Mouse (Mus musculus) heart, embryonic 15.5 days (tissue): ENCODE data around the gene Slc35f2. TPM values are rescaled to one million over a fixed set of nuclear protein-coding genes. Genes with fewer than 3 reads are reported as not detected.

Experiments
- ATAC-seq: fragments of 200-750 bp; cut with Nextera tagmentation; replicated peaks from 2 replicates; pipeline ENCODE4 v1.8.0; 2017; ENCODE audit warnings: low read depth, moderate TSS enrichment; ENCODE audit not compliant: insufficient number of reproducible peaks, insufficient read depth, low FRiP score
- H3K27ac ChIP-seq: fragments of 300-500 bp; sonication (generic); 2 replicates; pipeline ENCODE4 v1.5.1; 2015; ENCODE audit warnings: mild to moderate bottlenecking, inconsistent platforms
- H3K27me3 ChIP-seq: fragments of 300-500 bp; sonication (generic); 2 replicates; pipeline ENCODE4 v1.6.1; 2015; ENCODE audit warnings: inconsistent platforms
- H3K36me3 ChIP-seq: fragments of 300-500 bp; sonication (generic); 2 replicates; pipeline ENCODE4 v1.6.1; 2015; ENCODE audit warnings: mild to moderate bottlenecking, inconsistent platforms
- H3K4me1 ChIP-seq: fragments of 300-500 bp; sonication (generic); replicated peaks from 2 replicates; pipeline ENCODE4 v1.6.1; 2015; ENCODE audit warnings: inconsistent platforms
- H3K4me2 ChIP-seq: fragments of 300-500 bp; sonication (generic); 2 replicates; pipeline ENCODE4 v1.6.1; 2015; ENCODE audit warnings: inconsistent platforms, mild to moderate bottlenecking, moderate library complexity
- H3K4me3 ChIP-seq: fragments of 300-500 bp; sonication (generic); 2 replicates; pipeline ENCODE4 v1.5.1; 2015; ENCODE audit warnings: mild to moderate bottlenecking, inconsistent platforms
- H3K9ac ChIP-seq: fragments of 300-500 bp; sonication (generic); 2 replicates; pipeline ENCODE4 v1.6.1; 2015; ENCODE audit warnings: mild to moderate bottlenecking, inconsistent platforms
- H3K9me3 ChIP-seq: fragments of 300-500 bp; sonication (generic); replicated peaks from 2 replicates; pipeline ENCODE4 v1.6.1; 2016; ENCODE audit warnings: inconsistent platforms
- WGBS: fragments of 180-500 bp; shearing (Covaris S2); methylation state at CpG from one replicate; pipeline ENCODE4 v1.1.7; 2015; ENCODE audit warnings: mixed read lengths; 5-methylcytosine and 5-hydroxymethylcytosine counted together
- polyA plus RNA-seq: library from polyadenylated mRNA; unstranded; fragments of >200 nt; fragmentation: Nextera tagmentation; extraction: Ambion mirVana; gene quantifications from 2 replicates; pipeline ENCODE4 v1.2.1, GENCODE M21; 2015

Gene Slc35f2
- 0.39 and 1.2 TPM in 2 replicates for polyA plus RNA-seq

- Histone ChIP-seq H3K27me3 (peaks cover 46% of the 10 kb centered on the region), H3K4me3 (peak within 1 kb of the TSS; percentile 63), H3K4me1 (peaks cover 7% of the 10 kb centered on the region), H3K9me3 (no peaks in the 10 kb centered on the region; the same call in 1 of the 2 replicates), H3K9ac (peak within 1 kb of the TSS; percentile 51; the same call in 1 of the 2 replicates), H3K4me2 (peak within 1 kb of the TSS; percentile 99), H3K27ac (no peak within 1 kb of the TSS), H3K36me3 (no peaks in the 10 kb centered on the region)
- ATAC-seq = no peak
- WGBS = 1% methylated on average over 50 of the region's 50 CpGs
These were observed at the start of gene Slc35f2 for GRCm38 (mm10) chr9:53771344-53772021. Gene Slc35f2, plus strand, starts transcription at chr9:53771538.

- Histone ChIP-seq H3K4me2 (no peak overlapping the region), H3K4me1 (no peaks in the 10 kb centered on the region), H3K9me3 (no peaks in the 10 kb centered on the region), H3K9ac (no peak overlapping the region), H3K27me3 (no peaks in the 10 kb centered on the region), H3K27ac (no peak overlapping the region), H3K36me3 (no peaks in the 10 kb centered on the region), H3K4me3 (no peak overlapping the region)
- 32% methylated on average over 3 of the region's 3 CpGs for WGBS
- ATAC-seq = no peak
These were observed 30.4 kb upstream of the Slc35f2 start for GRCm38 (mm10) chr9:53740829-53741404.

- 80% methylated on average over 13 of the region's 13 CpGs for WGBS
- Histone ChIP-seq H3K36me3 (no peaks in the 10 kb centered on the region), H3K4me2 (no peak overlapping the region), H3K27me3 (peaks cover 3% of the 10 kb centered on the region; the same call in 1 of the 2 replicates), H3K27ac (no peak overlapping the region), H3K9me3 (no peaks in the 10 kb centered on the region), H3K4me3 (no peak overlapping the region), H3K9ac (no peak overlapping the region), H3K4me1 (no peaks in the 10 kb centered on the region)
- no peak for ATAC-seq
These were observed 20.9 kb upstream of the Slc35f2 start for GRCm38 (mm10) chr9:53750411-53750810.

GRCm38 (mm10) chr9:53750899-53751298, 20.4 kb upstream of the Slc35f2 start:
- Histone ChIP-seq H3K27ac (no peak overlapping the region), H3K27me3 (peaks cover 7% of the 10 kb centered on the region; the same call in 1 of the 2 replicates), H3K9ac (no peak overlapping the region), H3K4me3 (no peak overlapping the region), H3K36me3 (no peaks in the 10 kb centered on the region), H3K4me1 (no peaks in the 10 kb centered on the region), H3K9me3 (no peaks in the 10 kb centered on the region), H3K4me2 (no peak overlapping the region)
- 44% methylated on average over 5 of the region's 5 CpGs for WGBS
- no peak for ATAC-seq

- no peaks in the 10 kb centered on the region for H3K9me3 ChIP-seq
- H3K4me3 ChIP-seq = no peak overlapping the region
- peaks cover 7% of the 10 kb centered on the region for H3K27me3 ChIP-seq
- no peak overlapping the region for H3K27ac ChIP-seq
- H3K4me1 ChIP-seq = no peaks in the 10 kb centered on the region
- H3K4me2 ChIP-seq = no peak overlapping the region
- no peak overlapping the region for H3K9ac ChIP-seq
- no peaks in the 10 kb centered on the region for H3K36me3 ChIP-seq
- ATAC-seq = no peak
These were observed 16.5 kb upstream of the Slc35f2 start for GRCm38 (mm10) chr9:53754801-53755200.

GRCm38 (mm10) chr9:53758142-53758541, 13.2 kb upstream of the Slc35f2 start:
- no peaks in the 10 kb centered on the region for H3K9me3 ChIP-seq
- H3K27me3 ChIP-seq = peaks cover 7% of the 10 kb centered on the region
- H3K36me3 ChIP-seq = no peaks in the 10 kb centered on the region
- no peak overlapping the region for H3K27ac ChIP-seq
- ATAC-seq = no peak
- WGBS = 88% methylated on average over 2 of the region's 2 CpGs
- no peak overlapping the region for H3K4me2 ChIP-seq
- H3K4me1 ChIP-seq = no peaks in the 10 kb centered on the region
- H3K4me3 ChIP-seq = no peak overlapping the region
- no peak overlapping the region for H3K9ac ChIP-seq

- WGBS = 74% methylated on average over 8 of the region's 8 CpGs
- 0 out of 2 replicates have a peak, but pooled peaks cover 4% of the 10 kb centered on the region for H3K27me3 ChIP-seq
These were observed 6.6 kb upstream of the Slc35f2 start for GRCm38 (mm10) chr9:53764697-53765096.

GRCm38 (mm10) chr9:53768486-53768885, 2.9 kb upstream of the Slc35f2 start:
- no peak overlapping the region for H3K4me3 ChIP-seq
- H3K36me3 ChIP-seq = no peaks in the 10 kb centered on the region
- 75% methylated on average over 5 of the region's 5 CpGs for WGBS
- peaks cover 7% of the 10 kb centered on the region for H3K4me1 ChIP-seq
- no peak overlapping the region for H3K27ac ChIP-seq
- peaks cover 37% of the 10 kb centered on the region for H3K27me3 ChIP-seq
- H3K9me3 ChIP-seq = no peaks in the 10 kb centered on the region; the same call in 1 of the 2 replicates
- no peak overlapping the region for H3K4me2 ChIP-seq
- ATAC-seq = no peak
- no peak overlapping the region for H3K9ac ChIP-seq

More at GRCm38 (mm10) chr9:53764697-53765096, 6.6 kb upstream of the Slc35f2 start:
- ATAC-seq = no peak
- no peak overlapping the region for H3K4me2 ChIP-seq
- H3K9me3 ChIP-seq = no peaks in the 10 kb centered on the region; the same call in 1 of the 2 replicates
- no peaks in the 10 kb centered on the region for H3K4me1 ChIP-seq
- no peak overlapping the region for H3K9ac ChIP-seq
- no peak overlapping the region for H3K4me3 ChIP-seq
- no peak overlapping the region for H3K27ac ChIP-seq
- H3K36me3 ChIP-seq = no peaks in the 10 kb centered on the region

GRCm38 (mm10) chr9:53770771-53771343, 481 bp upstream of the Slc35f2 start:
- no peak overlapping the region for H3K9ac ChIP-seq
- no peaks in the 10 kb centered on the region for H3K36me3 ChIP-seq
- H3K9me3 ChIP-seq = no peaks in the 10 kb centered on the region; the same call in 1 of the 2 replicates
- peak overlapping the region; percentile 99 for H3K4me2 ChIP-seq
- peaks cover 7% of the 10 kb centered on the region for H3K4me1 ChIP-seq
- H3K27ac ChIP-seq = no peak overlapping the region
- H3K27me3 ChIP-seq = peaks cover 46% of the 10 kb centered on the region
- H3K4me3 ChIP-seq = peak overlapping the region; percentile 63
- 35% methylated on average over 12 of the region's 12 CpGs for WGBS
- no peak for ATAC-seq

GRCm38 (mm10) chr9:53772121-53772561, 803 bp downstream of the Slc35f2 start:
- no peak for ATAC-seq
- peaks cover 46% of the 10 kb centered on the region for H3K27me3 ChIP-seq

GRCm38 (mm10) chr9:53775511-53775910, 4.2 kb downstream of the Slc35f2 start:
- no peak for ATAC-seq
- Histone ChIP-seq H3K4me1 (peaks cover 7% of the 10 kb centered on the region), H3K27me3 (peaks cover 39% of the 10 kb centered on the region), H3K36me3 (no peaks in the 10 kb centered on the region), H3K4me3 (no peak overlapping the region), H3K27ac (no peak overlapping the region), H3K9me3 (no peaks in the 10 kb centered on the region), H3K4me2 (no peak overlapping the region), H3K9ac (no peak overlapping the region)
- 76% methylated on average over 2 of the region's 2 CpGs for WGBS

More at GRCm38 (mm10) chr9:53772121-53772561, 803 bp downstream of the Slc35f2 start:
- H3K9ac ChIP-seq = peak overlapping the region; percentile 51; the same call in 1 of the 2 replicates
- peaks cover 7% of the 10 kb centered on the region for H3K4me1 ChIP-seq
- no peak overlapping the region for H3K27ac ChIP-seq
- no peaks in the 10 kb centered on the region; the same call in 1 of the 2 replicates for H3K9me3 ChIP-seq
- H3K4me3 ChIP-seq = peak overlapping the region; percentile 63
- H3K36me3 ChIP-seq = no peaks in the 10 kb centered on the region
- peak overlapping the region; percentile 99 for H3K4me2 ChIP-seq
- WGBS = 3% methylated on average over 17 of the region's 17 CpGs
